Mouse (Mus musculus) regulatory T cell (primary cell): ENCODE results near the gene A630010A05Rik.
"Not testable (repeated sequence)": the region's sequence is repeated elsewhere in the genome, so short reads cannot be mapped to it uniquely, and the experiment has no call there.

Experiments
- in situ Hi-C: fragments of 300-600 bp; cut with MboI, MseI; formaldehyde crosslinking; loops from one replicate; pipeline ENCODE4 v1.15.1; 2025; ENCODE audit warnings: high pct_unique_total_duplicates

A630010A05Rik gene

DNA sequence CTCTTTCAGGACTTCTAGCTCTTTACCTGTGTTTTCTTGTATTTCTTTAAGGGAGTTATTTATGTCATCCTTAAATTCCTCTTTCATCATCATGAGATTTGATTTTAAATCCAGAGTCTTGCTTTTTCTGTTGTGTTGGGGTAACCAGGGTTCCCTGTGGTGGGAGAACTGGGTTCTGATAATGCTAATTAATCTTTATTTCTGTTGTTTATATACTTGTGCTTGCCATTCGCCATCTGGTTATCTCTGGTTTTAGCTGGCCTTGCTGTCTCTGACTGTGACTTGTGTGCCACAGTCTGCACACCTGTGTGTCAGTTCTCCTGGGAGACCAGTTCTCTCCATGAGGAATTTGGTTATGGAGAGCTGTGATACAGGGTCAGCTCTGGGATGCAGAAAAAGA lies at the start of gene A630010A05Rik:
TSS of gene A630010A05Rik (plus strand) at position 301 of the 400 bp plus-strand sequence.
- in situ Hi-C loops: no loop called here

- in situ Hi-C loops: no loop called here
Observed at GRCm38 (mm10) chr16:14535766-14536165, 26.4 kb upstream of the A630010A05Rik start.

DNA sequence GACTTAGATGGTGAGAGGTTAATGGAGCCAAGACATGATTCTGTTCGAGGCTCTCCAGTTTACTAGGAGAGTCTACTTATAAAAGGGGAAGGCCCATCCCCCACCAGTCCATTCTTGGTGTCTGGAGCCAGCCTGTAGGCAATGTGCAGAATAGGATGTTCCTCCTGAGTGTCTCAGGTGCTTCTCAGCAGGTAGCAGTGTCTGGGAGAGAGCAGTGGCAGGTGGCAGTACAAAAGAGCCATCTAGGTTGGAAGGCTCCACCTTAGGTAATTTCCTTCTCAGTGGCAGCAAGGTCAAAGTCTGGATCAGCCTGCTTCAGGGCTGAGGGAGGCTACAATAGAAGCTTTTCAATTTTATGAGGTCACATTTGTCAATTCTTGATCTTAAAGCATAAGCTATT lies 4.9 kb upstream of the A630010A05Rik start:
- in situ Hi-C loops: not testable (repeated sequence)
